In genomic region chr17:45700496-45701235, GRCm38 (mm10) we compare ENCODE assay signal across 12 mouse cellular contexts. TPM values are rescaled to one million over a fixed set of nuclear protein-coding genes. Genes with fewer than 3 reads are reported as not detected.
DNase-seq lines count a peak whose midpoint lies in the region; ATAC-seq and TF ChIP-seq lines count a peak whose summit lies in the region.
"Had no signal": no experiment of that assay in that cellular context is flagged by ENCODE, and none has a peak within 500 bp of the region (broad histone marks: within the 10 kb centered on the region; RNA-seq: fewer than 3 reads in every experiment).

No protein-coding gene starts in this region.

- H3K9ac ChIP-seq in intestine, embryonic 15.5 days, result no peak overlapping the region
- H3K9ac ChIP-seq in intestine, postnatal 0 days (ENCODE audit: low read depth, low read length), result no peak overlapping the region
- H3K9ac ChIP-seq: liver, embryonic 13.5 days had no signal

- TF ChIP-seq CTCF in intestine, postnatal 0 days (IDR thresholded peaks at IDR 0.05; ENCODE audit: low read depth), result no peak
- no peak for TF ChIP-seq CTCF in gastrocnemius, adult 2 months (IDR thresholded peaks at IDR 0.05)

- 50% methylated on average over 9 of the region's 16 CpGs for WGBS in intestine, embryonic 15.5 days
- WGBS in intestine, postnatal 0 days, result 47% methylated on average over 9 of the region's 16 CpGs

- no peaks in the 10 kb centered on the region for H3K27me3 ChIP-seq in intestine, embryonic 15.5 days (replicated peaks)
- H3K27me3 ChIP-seq in intestine, postnatal 0 days (replicated peaks; ENCODE audit: control insufficient read depth, insufficient read depth, low read length), result no peaks in the 10 kb centered on the region
- H3K27me3 ChIP-seq: liver, embryonic 13.5 days had no signal

- peak; percentile 89 for DNase-seq in gastrocnemius, adult 2 months
- peak; percentile 62 to 73 for DNase-seq in heart, postnatal 10 days
- DNase-seq in lung, postnatal 14 days, result peak; percentile 48
- no peak for DNase-seq in embryo, embryonic 9.5 days (ENCODE audit: extremely low spot score)
- DNase-seq in urinary bladder, postnatal 25 days (ENCODE audit: low spot score), result no peak
- DNase-seq in ovary, postnatal 36 days (ENCODE audit: low spot score), result no peak
- DNase-seq: liver, embryonic 13.5 days had no signal

- H3K4me2 ChIP-seq in intestine, embryonic 15.5 days (replicated peaks), result 0 out of 2 replicates have a peak overlapping the region, but pooled peaks have one; percentile 1
- no peak overlapping the region for H3K4me2 ChIP-seq in intestine, postnatal 0 days (replicated peaks; ENCODE audit: low read depth)
- H3K4me2 ChIP-seq: liver, embryonic 13.5 days had no signal

- intact Hi-C loops in gastrocnemius, adult 2 months (cut with DNase I), result no loop called here
- intact Hi-C loops in heart, postnatal 10 days (cut with DNase I), result no loop called here

- H3K4me3 ChIP-seq in intestine, embryonic 15.5 days (replicated peaks), result no peak overlapping the region
- H3K4me3 ChIP-seq in intestine, postnatal 0 days (ENCODE audit: low read depth, low read length), result no peak overlapping the region
- peak overlapping the region; percentile 73 for H3K4me3 ChIP-seq in gastrocnemius, adult 2 months
- H3K4me3 ChIP-seq: erythroblast, embryonic 14.5 days; liver, embryonic 13.5 days had no signal

- H3K9me3 ChIP-seq in intestine, embryonic 15.5 days, result no peaks in the 10 kb centered on the region
- no peaks in the 10 kb centered on the region for H3K9me3 ChIP-seq in intestine, postnatal 0 days (ENCODE audit: control insufficient read depth)
- H3K9me3 ChIP-seq: liver, embryonic 13.5 days had no signal

- 0 out of 2 replicates have a peak, but pooled peaks cover 10% of the 10 kb centered on the region for H3K36me3 ChIP-seq in intestine, embryonic 15.5 days
- peaks cover 13% of the 10 kb centered on the region; the same call in 1 of the 2 replicates for H3K36me3 ChIP-seq in intestine, postnatal 0 days (ENCODE audit: control insufficient read depth, insufficient read depth)

- ATAC-seq in intestine, embryonic 15.5 days, result no peak
- ATAC-seq in intestine, postnatal 0 days, result no peak
- ATAC-seq: inflammation-experienced regulatory T-cells, adult 6 months had no signal

- H3K4me1 ChIP-seq in intestine, embryonic 15.5 days (replicated peaks), result peaks cover 18% of the 10 kb centered on the region
- H3K4me1 ChIP-seq in intestine, postnatal 0 days (replicated peaks; ENCODE audit: control insufficient read depth, insufficient read depth, low read length), result peaks cover 4% of the 10 kb centered on the region

- H3K27ac ChIP-seq in intestine, embryonic 15.5 days, result 0 out of 2 replicates have a peak overlapping the region, but pooled peaks have one; percentile 44
- H3K27ac ChIP-seq in intestine, postnatal 0 days (ENCODE audit: low read depth, low read length), result no peak overlapping the region; the same call in 1 of the 2 replicates
- H3K27ac ChIP-seq in gastrocnemius, adult 2 months, result peak overlapping the region; percentile 97
- H3K27ac ChIP-seq: liver, embryonic 13.5 days had no signal

RNA-seq across cellular contexts. Expression of gene Tmem63b, which starts 14.0 kb away (rescaled TPM):
- 33.5 and 34.2 TPM in 2 replicates for polyA plus RNA-seq in intestine, embryonic 15.5 days (2015; fragmentation: Nextera tagmentation; extraction: Ambion mirVana)
- polyA plus RNA-seq in intestine, postnatal 0 days (2015; fragmentation: Nextera tagmentation; extraction: Ambion mirVana), result 22.6 and 24.7 TPM in 2 replicates
- total RNA-seq in gastrocnemius, adult 2 months (2021), result 10 to 100 TPM; 66.5 to 81.6 TPM
- total RNA-seq in heart, postnatal 10 days (2021), result 10 to 100 TPM; 81.4 to 86.9 TPM

RNA-seq across cellular contexts. Expression of gene Mrpl14, which starts 14.5 kb away (rescaled TPM):
- 147 TPM in 2 replicates for polyA plus RNA-seq in intestine, embryonic 15.5 days (2015; fragmentation: Nextera tagmentation; extraction: Ambion mirVana)
- 120 and 127 TPM in 2 replicates for polyA plus RNA-seq in intestine, postnatal 0 days (2015; fragmentation: Nextera tagmentation; extraction: Ambion mirVana)
- 100 to 1,000 TPM in 1 of 2 experiments, 10 to 100 TPM in 1; 99.5 to 139 TPM for total RNA-seq in gastrocnemius, adult 2 months (2021)
- total RNA-seq in heart, postnatal 10 days (2021), result 100 to 1,000 TPM in 1 of 2 experiments, 10 to 100 TPM in 1; 94.7 to 108 TPM

RNA-seq across cellular contexts. Expression of gene 1600014C23Rik, which starts 33.0 kb away (rescaled TPM):
- 0.52 TPM in 1 of 2 replicates, not detected in the other for polyA plus RNA-seq in intestine, embryonic 15.5 days (2015; fragmentation: Nextera tagmentation; extraction: Ambion mirVana)
- polyA plus RNA-seq in intestine, postnatal 0 days (2015; fragmentation: Nextera tagmentation; extraction: Ambion mirVana), result not detected in 2 replicates
- under 1 TPM in 1 of 2 experiments, not detected in 1; 0.50 TPM for total RNA-seq in gastrocnemius, adult 2 months (2021)
- not detected for total RNA-seq in heart, postnatal 10 days (2021)
- polyA plus RNA-seq: C2C12; erythroblast, embryonic 14.5 days; inflammation-experienced regulatory T-cells, adult 6 months; liver, embryonic 13.5 days had no signal

RNA-seq across cellular contexts. Expression of gene Capn11, which starts 41.5 kb away (rescaled TPM):
- polyA plus RNA-seq in intestine, embryonic 15.5 days (2015; fragmentation: Nextera tagmentation; extraction: Ambion mirVana), result 0.34 and 0.40 TPM in 2 replicates
- polyA plus RNA-seq in intestine, postnatal 0 days (2015; fragmentation: Nextera tagmentation; extraction: Ambion mirVana), result not detected in 2 replicates
- under 1 TPM; 0.59 to 0.98 TPM for total RNA-seq in gastrocnemius, adult 2 months (2021)
- total RNA-seq in heart, postnatal 10 days (2021), result not detected
- polyA plus RNA-seq: erythroblast, embryonic 14.5 days; inflammation-experienced regulatory T-cells, adult 6 months had no signal

Comparison
In these comparisons a context has a peak if more than half of its experiments do, and no peak if none do; other contexts are left out.
1. DNase-seq: peak in gastrocnemius, adult 2 months (single experiment), heart, postnatal 10 days (2 of 2) and lung, postnatal 14 days (single experiment); none in embryo, embryonic 9.5 days (single experiment), urinary bladder, postnatal 25 days (single experiment) and ovary, postnatal 36 days (single experiment).